Mouse (Mus musculus): ENCODE results near the gene Lipa. TPM values are rescaled to one million over a fixed set of nuclear protein-coding genes. Genes with fewer than 3 reads are reported as not detected.

Gene Lipa
- polyA plus RNA-seq, 2 experiments: 40.9 to 55.0 TPM

DNA sequence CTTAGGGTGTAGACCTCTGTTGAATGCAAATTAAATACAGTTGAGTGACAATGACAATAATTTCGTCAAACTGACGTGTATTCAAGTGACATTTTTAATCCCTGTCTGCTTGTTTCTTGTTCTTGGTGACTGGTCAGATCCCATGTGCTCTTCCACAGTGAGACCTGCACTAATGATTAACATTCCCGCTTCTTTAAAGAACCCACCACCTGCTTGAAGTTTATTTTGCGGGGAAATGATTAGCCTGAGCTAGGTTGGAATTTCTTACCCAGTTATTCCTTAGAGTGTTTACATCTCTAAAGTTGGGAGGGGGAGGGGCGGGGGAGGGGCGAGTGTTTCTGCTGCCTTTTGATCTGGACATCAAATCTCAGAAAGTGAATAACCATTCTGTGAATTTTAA lies 59.1 kb downstream of the Lipa start:
- Histone ChIP-seq H3K4me2 (replicated peaks; ENCODE audit: low read depth, low read length, severe bottlenecking) (no peak overlapping the region), H3K36me3 (ENCODE audit: control insufficient read depth, insufficient read depth, low read length) (no peaks in the 10 kb centered on the region), H3K9me3 (ENCODE audit: control insufficient read depth, low read length) (no peaks in the 10 kb centered on the region), H3K9ac (ENCODE audit: low read depth, low read length, severe bottlenecking) (no peak overlapping the region), H3K4me1 (ENCODE audit: control insufficient read depth, insufficient read depth, low read length) (no peaks in the 10 kb centered on the region), H3K27me3 (ENCODE audit: control insufficient read depth, insufficient read depth, low read length) (peaks cover 4% of the 10 kb centered on the region; the same call in 1 of the 2 replicates), H3K27ac (replicated peaks; ENCODE audit: low read depth, low read length) (no peak overlapping the region), H3K4me3 (replicated peaks; ENCODE audit: low read length) (no peak overlapping the region)
- no peak for DNase-seq (ENCODE audit: low spot score)
- WGBS: 46% methylated on average over 6 of the region's 6 CpGs
- no peak for ATAC-seq (ENCODE audit: low FRiP score, low read depth)
- no peak for TF ChIP-seq POLR2A (IDR thresholded peaks at IDR 0.05; ENCODE audit: borderline replicate concordance, extremely low read depth, insufficient read depth, insufficient read length)

DNA sequence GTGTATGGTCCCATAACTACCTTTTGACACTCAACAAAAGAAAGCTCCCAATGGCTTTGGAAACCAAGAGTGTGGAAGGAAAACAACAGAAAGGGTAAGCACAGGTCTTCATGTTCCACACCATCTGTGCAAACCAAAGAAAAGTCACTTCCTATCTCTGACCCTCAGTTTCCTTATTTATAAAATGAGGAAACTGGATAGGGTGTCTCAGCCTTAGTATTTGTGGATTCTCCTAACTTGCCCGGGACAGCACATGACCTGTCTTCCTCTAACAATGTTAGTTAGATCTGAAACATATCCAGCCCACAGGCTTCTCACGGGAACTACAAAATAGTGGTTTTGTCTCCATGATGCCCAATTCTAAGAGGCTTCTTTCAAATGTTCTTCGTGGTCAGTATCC lies 62.8 kb downstream of the Lipa start:
- DNase-seq (ENCODE audit: low spot score): no peak
- no peaks in the 10 kb centered on the region for H3K36me3 ChIP-seq (ENCODE audit: control insufficient read depth, insufficient read depth, low read length)
- H3K4me2 ChIP-seq (replicated peaks; ENCODE audit: low read depth, low read length, severe bottlenecking): no peak overlapping the region
- no peaks in the 10 kb centered on the region for H3K9me3 ChIP-seq (ENCODE audit: control insufficient read depth, low read length)
- H3K27me3 ChIP-seq (ENCODE audit: control insufficient read depth, insufficient read depth, low read length): no peaks in the 10 kb centered on the region
- ATAC-seq (ENCODE audit: low FRiP score, low read depth): no peak
- H3K4me1 ChIP-seq (ENCODE audit: control insufficient read depth, insufficient read depth, low read length): no peaks in the 10 kb centered on the region
- WGBS: 76% methylated on average over 3 of the region's 3 CpGs
- no peak overlapping the region for H3K27ac ChIP-seq (replicated peaks; ENCODE audit: low read depth, low read length)
- TF ChIP-seq POLR2A (IDR thresholded peaks at IDR 0.05; ENCODE audit: borderline replicate concordance, extremely low read depth, insufficient read depth, insufficient read length): no peak
- H3K9ac ChIP-seq (ENCODE audit: low read depth, low read length, severe bottlenecking): no peak overlapping the region
- H3K4me3 ChIP-seq (replicated peaks; ENCODE audit: low read length): no peak overlapping the region

GRCm38 (mm10) chr19:34461451-34462019 lies 65.7 kb downstream of the Lipa start:
- H3K4me1 ChIP-seq (ENCODE audit: control insufficient read depth, insufficient read depth, low read length): no peaks in the 10 kb centered on the region
- H3K27ac ChIP-seq (replicated peaks; ENCODE audit: low read depth, low read length): no peak overlapping the region
- H3K36me3 ChIP-seq (ENCODE audit: control insufficient read depth, insufficient read depth, low read length): no peaks in the 10 kb centered on the region
- ATAC-seq (ENCODE audit: low FRiP score, low read depth) (no peak), DNase-seq (ENCODE audit: low spot score) (peak; percentile 57)
- H3K4me2 ChIP-seq (replicated peaks; ENCODE audit: low read depth, low read length, severe bottlenecking): no peak overlapping the region
- H3K9me3 ChIP-seq (ENCODE audit: control insufficient read depth, low read length): no peaks in the 10 kb centered on the region
- WGBS: 83% methylated on average over 1 of the region's 1 CpGs
- no peak overlapping the region for H3K9ac ChIP-seq (ENCODE audit: low read depth, low read length, severe bottlenecking)
- no peak overlapping the region for H3K4me3 ChIP-seq (replicated peaks; ENCODE audit: low read length)
- TF ChIP-seq POLR2A (IDR thresholded peaks at IDR 0.05; ENCODE audit: borderline replicate concordance, extremely low read depth, insufficient read depth, insufficient read length): no peak
- H3K27me3 ChIP-seq (ENCODE audit: control insufficient read depth, insufficient read depth, low read length): no peaks in the 10 kb centered on the region

- H3K4me3 ChIP-seq (replicated peaks; ENCODE audit: low read length): no peak overlapping the region
- ATAC-seq (ENCODE audit: low FRiP score, low read depth): no peak
- no peaks in the 10 kb centered on the region for H3K9me3 ChIP-seq (ENCODE audit: control insufficient read depth, low read length)
- 42% methylated on average over 1 of the region's 1 CpGs for WGBS
- no peak overlapping the region for H3K27ac ChIP-seq (replicated peaks; ENCODE audit: low read depth, low read length)
- no peaks in the 10 kb centered on the region for H3K36me3 ChIP-seq (ENCODE audit: control insufficient read depth, insufficient read depth, low read length)
- no peak overlapping the region for H3K4me2 ChIP-seq (replicated peaks; ENCODE audit: low read depth, low read length, severe bottlenecking)
- no peak overlapping the region for H3K9ac ChIP-seq (ENCODE audit: low read depth, low read length, severe bottlenecking)
- no peaks in the 10 kb centered on the region for H3K4me1 ChIP-seq (ENCODE audit: control insufficient read depth, insufficient read depth, low read length)
- no peak for TF ChIP-seq POLR2A (IDR thresholded peaks at IDR 0.05; ENCODE audit: borderline replicate concordance, extremely low read depth, insufficient read depth, insufficient read length)
- peak; percentile 40 for DNase-seq (ENCODE audit: low spot score)
- no peaks in the 10 kb centered on the region for H3K27me3 ChIP-seq (ENCODE audit: control insufficient read depth, insufficient read depth, low read length)
Observed at GRCm38 (mm10) chr19:34450784-34451370, 76.4 kb downstream of the Lipa start.

DNA sequence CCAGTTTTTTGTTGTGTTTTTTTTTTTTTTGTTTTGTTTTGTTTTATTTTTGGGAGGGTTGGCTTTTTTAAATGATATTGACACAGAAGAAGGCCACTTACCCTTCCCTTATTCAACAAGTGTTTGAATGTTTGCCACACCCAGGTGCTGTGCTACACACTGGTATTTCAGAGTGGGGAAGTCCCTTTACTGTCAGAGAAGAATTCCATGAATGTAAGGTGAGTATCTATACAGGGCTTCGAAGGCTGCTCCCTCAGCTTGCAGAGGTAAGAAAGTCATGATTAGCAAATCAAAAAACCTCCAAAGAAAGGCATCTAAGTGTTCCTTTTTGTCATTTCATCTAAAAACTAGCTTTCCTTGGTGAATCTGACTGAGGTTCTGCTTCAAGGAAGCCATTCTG lies 78.4 kb downstream of the Lipa start:
- WGBS: 69% methylated on average over 1 of the region's 1 CpGs
- Histone ChIP-seq H3K27me3 (ENCODE audit: control insufficient read depth, insufficient read depth, low read length) (no peaks in the 10 kb centered on the region), H3K4me1 (ENCODE audit: control insufficient read depth, insufficient read depth, low read length) (peaks cover 4% of the 10 kb centered on the region; the same call in 1 of the 2 replicates), H3K4me3 (replicated peaks; ENCODE audit: low read length) (no peak overlapping the region), H3K36me3 (ENCODE audit: control insufficient read depth, insufficient read depth, low read length) (no peaks in the 10 kb centered on the region), H3K9me3 (ENCODE audit: control insufficient read depth, low read length) (no peaks in the 10 kb centered on the region), H3K27ac (replicated peaks; ENCODE audit: low read depth, low read length) (no peak overlapping the region), H3K9ac (ENCODE audit: low read depth, low read length, severe bottlenecking) (no peak overlapping the region), H3K4me2 (replicated peaks; ENCODE audit: low read depth, low read length, severe bottlenecking) (no peak overlapping the region)
- DNase-seq (ENCODE audit: low spot score): no peak
- no peak for TF ChIP-seq POLR2A (IDR thresholded peaks at IDR 0.05; ENCODE audit: borderline replicate concordance, extremely low read depth, insufficient read depth, insufficient read length)
- ATAC-seq (ENCODE audit: low FRiP score, low read depth): no peak
